Mouse (Mus musculus) adipocyte (in vitro differentiated cells): Measurements from ENCODE around the gene Fra10ac1.
A peak's percentile ranks its signal among the peaks of the same experiment; 100 is the strongest.

Source experiments
- DNase-seq: peaks from one replicate; pipeline ENCODE4 v3.0.0-alpha.2; 2016; ENCODE audit warnings: low spot score

Fra10ac1 gene

GRCm38 (mm10) chr19:38223905-38224684, at the start of gene Fra10ac1:
Fra10ac1 (minus strand) TSS chr19:38224156.
- peak; percentile 89 for DNase-seq

GRCm38 (mm10) chr19:38271071-38271470, 47.1 kb upstream of the Fra10ac1 start:
- no peak for DNase-seq

DNA sequence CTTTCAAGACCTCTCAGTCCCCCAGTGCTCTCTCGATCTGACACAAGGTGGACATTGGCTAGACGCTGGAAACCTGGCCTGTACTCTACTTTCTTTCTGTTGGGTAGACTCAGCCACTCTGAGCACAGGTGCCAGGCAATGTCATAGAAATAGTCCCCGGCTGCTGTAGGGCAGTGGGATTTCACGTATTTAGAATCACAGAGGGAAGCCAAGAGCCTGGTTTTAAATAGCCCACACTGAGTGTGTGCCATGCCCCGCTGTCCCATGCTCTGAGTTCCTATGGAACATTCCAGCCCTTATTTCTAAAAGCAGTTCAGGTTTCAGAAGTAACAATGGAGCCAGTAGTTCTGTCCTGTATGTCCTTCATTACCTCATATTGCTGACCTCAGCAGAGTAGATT, 43.5 kb upstream of the Fra10ac1 start:
- DNase-seq, result no peak

GRCm38 (mm10) chr19:38265767-38266166, 41.8 kb upstream of the Fra10ac1 start:
- DNase-seq, result no peak

GRCm38 (mm10) chr19:38264505-38265500, 40.8 kb upstream of the Fra10ac1 start, which contains the start of gene Lgi1:
Lgi1 (plus strand) TSS chr19:38264536.
- DNase-seq, result no peak

- DNase-seq, result peak; percentile 17
Observed at GRCm38 (mm10) chr19:38263829-38264504, 40.0 kb upstream of the Fra10ac1 start.

- no peak for DNase-seq
Observed at GRCm38 (mm10) chr19:38261351-38261750, 37.4 kb upstream of the Fra10ac1 start.

DNA sequence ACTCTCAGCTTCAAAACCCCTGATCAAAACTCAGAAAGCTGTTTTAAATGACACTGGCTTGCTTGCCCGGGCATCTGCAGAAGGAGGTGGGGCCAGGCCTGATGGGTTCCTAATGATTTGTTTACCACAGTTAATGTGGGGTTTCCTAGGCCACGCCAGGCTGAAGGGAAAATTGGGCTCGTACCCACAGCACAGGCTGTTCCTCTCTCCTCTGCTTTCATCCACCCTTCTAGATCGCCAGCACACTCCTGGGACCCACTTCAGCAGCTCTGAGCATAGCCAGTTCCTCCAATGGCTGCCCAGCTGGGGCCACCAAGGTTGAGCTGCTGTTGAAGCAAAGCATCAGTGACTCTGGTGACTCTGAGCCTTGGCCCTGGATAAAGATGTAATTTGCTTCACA, 36.4 kb upstream of the Fra10ac1 start:
- DNase-seq, result no peak

DNA sequence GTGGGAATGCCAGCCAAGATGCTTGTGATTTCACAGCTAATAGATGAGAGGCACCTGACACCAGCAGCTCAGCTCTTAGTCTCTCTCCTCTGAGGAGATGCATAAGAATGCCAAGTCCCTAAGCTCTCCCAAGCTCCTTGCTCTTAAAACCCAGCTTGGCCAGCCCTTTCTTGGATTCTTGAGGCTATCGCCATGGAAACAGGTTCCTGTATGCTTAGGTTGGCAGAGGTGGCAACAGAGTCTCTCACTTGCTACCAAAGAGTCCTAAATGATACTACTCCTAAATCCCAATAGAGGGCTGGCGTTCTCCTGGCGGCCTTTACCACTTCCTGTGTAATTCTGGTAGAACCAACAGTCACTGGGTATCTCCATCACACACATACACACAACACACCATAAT, 35.5 kb upstream of the Fra10ac1 start:
- no peak for DNase-seq

DNA sequence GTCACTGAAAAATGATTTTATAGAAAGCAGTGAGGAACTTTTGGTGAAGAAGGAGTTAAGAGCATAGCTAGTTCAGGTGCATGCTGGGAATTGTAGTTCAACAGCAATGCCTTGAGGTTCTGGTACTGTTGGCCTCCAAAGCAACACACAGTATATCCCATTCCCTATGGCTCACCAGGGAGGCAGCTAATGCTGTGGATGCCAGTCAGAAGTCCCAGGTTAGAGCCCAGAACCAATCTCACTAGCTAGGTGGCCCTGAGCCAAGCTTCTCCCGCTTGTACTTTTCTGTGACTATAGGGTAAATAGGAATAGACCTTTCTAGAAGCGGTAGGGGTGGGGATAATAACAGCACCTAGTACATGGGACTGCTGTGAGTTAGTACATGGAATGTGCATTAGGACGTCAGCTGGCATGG, 34.7 kb upstream of the Fra10ac1 start:
- no peak for DNase-seq

DNA sequence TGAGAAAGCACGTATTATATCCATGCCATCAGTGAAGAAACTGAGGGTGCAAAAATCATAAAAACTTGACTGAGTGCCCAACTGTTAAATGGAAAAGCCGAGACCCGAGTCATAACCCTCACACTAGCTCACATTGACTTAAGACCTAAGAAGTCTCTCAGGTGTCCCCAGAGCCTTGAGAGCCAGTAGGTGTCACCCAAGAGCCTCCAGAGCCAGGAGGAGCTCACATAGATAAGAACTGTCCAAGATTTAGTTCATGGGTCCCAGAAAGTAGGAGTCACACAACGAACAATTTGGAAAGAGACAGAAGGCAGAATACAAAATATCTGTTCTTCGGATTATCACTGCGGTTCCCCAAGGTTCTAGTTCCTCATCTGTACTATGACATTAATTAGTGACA, 29.8 kb upstream of the Fra10ac1 start:
- peak; percentile 47 for DNase-seq

GRCm38 (mm10) chr19:38249627-38250026, 25.7 kb upstream of the Fra10ac1 start:
- DNase-seq, result no peak

DNA sequence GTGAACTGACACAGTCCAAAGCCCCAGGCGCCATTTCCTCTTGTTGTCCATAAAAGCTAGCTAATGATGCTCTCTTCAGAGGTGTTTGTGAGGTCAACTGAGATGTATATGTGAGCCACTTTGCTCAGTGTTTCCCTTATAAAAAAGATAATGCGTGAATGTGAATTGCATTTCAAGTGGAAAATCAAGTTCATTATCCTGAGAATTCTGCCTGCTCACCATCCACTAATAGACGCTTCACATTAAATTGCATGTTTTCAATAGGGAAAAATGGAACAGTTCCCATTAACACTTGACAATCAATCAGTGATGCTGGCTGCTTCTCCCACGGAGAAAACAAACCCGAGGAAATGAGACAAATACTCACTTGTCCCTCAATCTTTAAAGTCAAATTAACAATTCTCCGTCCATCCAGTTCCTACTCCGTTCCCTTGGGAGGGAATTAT, 22.2 kb upstream of the Fra10ac1 start:
- no peak for DNase-seq

DNA sequence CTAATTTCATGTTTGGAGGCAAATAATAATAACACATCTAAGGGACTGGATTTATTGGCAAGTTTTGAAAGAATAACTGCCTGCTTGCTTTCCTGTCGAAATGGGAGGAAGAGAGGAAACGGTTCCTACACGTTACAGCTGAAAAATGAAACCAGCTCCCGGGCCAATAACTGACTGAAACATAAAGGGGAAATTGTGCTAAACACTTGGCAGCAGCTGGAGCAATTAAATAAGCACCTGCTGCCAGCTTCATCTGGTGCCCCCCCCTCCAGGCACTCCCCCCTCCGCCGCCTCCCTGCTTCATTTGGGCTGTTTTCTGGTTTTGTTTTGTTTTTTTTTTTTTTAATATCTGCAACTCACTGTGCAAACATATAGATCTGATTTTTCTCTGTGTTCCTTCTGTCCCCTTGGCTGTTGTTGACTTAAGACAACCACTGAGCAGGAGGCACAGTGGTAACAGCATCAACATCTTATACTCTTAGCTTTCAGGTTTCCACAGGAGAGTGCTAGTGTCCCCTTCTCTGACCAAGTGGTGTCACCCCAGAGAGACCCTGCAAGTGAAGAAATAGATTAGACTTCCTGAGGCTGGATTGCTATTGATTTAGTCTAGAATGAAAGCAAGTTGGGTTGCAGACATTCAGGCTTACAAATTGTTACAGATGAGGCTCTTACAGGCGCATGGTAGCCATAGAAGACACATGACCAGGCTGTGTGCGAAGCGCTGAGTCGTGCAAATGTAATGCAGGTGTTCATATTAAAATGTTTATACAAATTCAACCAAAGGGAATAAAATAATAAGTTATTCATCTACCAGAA, 21.6 kb upstream of the Fra10ac1 start:
- no peak for DNase-seq

DNA sequence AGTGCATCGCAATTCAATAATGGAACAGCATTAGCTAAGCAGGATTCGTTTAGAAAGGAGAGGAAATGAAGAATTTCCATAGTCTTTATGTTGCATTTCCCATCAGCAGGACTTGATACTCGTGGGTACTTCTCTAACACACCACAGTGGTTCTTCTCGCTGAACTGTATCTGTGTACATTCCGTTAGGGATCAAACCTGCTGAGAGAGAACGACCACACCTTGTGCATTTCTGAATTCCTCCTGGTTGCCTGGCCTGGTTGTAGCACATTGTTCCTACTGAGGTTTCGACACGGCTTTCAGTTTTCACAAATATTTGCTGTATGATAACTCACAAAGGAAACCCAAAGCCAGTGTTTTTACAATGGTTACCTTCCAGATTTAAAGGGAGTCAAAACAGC, 20.8 kb upstream of the Fra10ac1 start:
- no peak for DNase-seq

GRCm38 (mm10) chr19:38242314-38242852, 18.4 kb upstream of the Fra10ac1 start:
- no peak for DNase-seq

DNA sequence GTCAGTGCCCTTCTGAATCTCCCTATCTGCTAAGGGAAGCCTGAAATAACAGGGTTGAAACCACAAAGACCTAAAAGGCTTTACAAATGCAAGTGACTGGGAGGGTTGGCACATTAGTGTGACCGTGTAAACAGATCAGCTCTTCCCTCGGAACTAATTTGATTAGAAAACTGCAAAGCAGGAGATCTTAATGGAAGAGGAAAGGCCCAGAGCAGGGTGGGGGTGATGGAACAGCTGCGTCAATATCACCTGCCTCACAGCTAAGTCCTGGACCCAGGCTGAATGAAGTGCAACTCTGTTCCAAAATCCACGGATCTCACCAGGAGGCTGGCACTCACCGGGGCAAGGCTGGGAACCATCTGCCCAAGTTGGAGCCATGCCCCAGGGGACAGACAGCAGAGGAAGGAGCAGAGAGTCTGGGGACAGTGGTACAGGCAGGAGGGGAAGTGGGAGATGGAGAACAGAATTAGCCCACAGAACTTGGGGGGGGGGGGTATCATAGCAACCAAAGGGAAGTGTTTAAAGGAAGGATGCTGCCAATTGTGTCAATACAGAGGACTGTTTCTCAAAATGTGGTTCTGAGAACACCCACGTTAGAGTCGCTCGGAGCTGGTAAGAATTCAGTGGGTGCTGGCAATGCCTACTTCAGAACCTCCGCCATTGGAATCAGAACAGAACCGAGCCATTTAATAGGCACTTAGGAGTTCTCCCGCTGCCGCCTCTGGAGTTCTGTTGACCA, 14.4 kb upstream of the Fra10ac1 start:
- DNase-seq, result no peak

DNA sequence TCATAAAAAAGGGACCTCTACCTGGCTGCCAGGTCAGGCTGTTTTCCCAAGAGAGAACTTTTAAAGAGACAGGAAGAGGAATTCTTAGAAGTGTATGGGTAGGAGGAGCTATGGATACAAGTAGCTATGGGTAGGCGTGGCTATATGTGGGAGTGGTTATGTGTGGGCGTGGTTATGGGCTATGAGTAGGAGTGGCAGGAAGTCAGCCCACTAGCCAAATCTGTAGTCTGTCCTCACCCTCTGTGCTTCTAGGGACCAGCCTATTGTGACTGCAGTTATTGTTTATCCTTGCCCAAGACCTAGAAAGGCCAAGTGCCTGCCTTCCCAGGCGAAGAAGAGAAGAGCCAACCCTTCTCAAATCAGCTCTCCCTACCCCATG, 13.9 kb upstream of the Fra10ac1 start:
- DNase-seq, result no peak

DNA sequence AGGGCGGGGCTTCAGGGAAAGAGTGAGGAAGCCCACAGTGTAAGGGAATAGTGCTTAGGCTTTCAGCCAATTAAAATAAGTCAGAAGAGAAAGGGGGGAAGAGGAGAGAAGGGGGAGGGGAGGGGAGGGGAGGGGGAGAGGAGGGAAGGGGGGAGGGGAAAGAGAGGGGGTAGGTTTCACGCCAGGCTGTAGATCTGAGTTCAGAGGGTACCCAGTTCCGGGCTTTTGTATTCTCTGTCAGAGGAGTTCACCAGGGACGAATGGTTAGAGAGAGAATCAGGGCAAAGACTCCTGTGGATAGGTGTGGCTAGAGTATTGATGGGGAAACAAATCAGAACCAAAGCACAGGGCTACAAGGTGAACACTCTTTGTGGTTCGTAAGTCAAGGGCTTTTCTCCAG, 12.6 kb upstream of the Fra10ac1 start:
- no peak for DNase-seq

DNA sequence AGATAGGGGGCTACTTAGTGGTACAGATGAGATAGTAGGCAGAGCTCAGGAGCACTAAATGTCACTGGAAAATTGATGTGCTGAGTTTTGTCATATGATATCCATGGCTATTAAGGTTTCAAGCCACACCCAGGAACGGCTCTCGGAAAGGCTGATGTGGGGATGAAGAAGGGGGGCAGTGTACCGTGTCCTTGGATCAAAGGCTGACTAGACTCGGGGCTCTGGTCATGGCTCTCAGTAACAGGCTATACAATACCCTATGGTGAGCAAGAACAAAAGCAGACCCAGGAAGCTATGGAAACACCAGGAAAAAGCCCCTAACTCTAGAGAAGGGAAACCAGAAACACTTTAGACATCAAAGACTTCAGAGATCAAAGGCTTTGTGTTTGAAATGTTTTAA, 8.6 kb upstream of the Fra10ac1 start:
- no peak for DNase-seq
